Mouse (Mus musculus) neural tube, embryonic 13.5 days (tissue): ENCODE measurements at regions not wholly inside any gene's neighbourhood (a gene's known extent, or its start where the extent isn't known, plus 50 kb on each side); places are given as distances from the start of the nearest gene placed in this dataset.
"Not testable (repeated sequence)": the region's sequence is repeated elsewhere in the genome, so short reads cannot be mapped to it uniquely, and the experiment has no call there.

Experiments used
- ATAC-seq: fragments of 200-750 bp; cut with Nextera tagmentation; 2 replicates; pipeline ENCODE4 v1.8.0; 2017; ENCODE audit warnings: low read depth, mild to moderate bottlenecking, moderate TSS enrichment, moderate library complexity
- H3K27ac ChIP-seq: fragments of 300-500 bp; sonication (generic); replicated peaks from 2 replicates; pipeline ENCODE4 v1.5.1; 2015; ENCODE audit warnings: moderate library complexity, mild to moderate bottlenecking, inconsistent platforms
- H3K27me3 ChIP-seq: fragments of 300-500 bp; sonication (generic); 2 replicates; pipeline ENCODE4 v1.6.1; 2015; ENCODE audit warnings: mild to moderate bottlenecking, inconsistent platforms
- H3K36me3 ChIP-seq: fragments of 300-500 bp; sonication (generic); 2 replicates; pipeline ENCODE4 v1.6.1; 2015; ENCODE audit warnings: mild to moderate bottlenecking, inconsistent platforms
- H3K4me1 ChIP-seq: fragments of 300-500 bp; sonication (generic); replicated peaks from 2 replicates; pipeline ENCODE4 v1.6.1; 2015; ENCODE audit warnings: inconsistent platforms
- H3K4me2 ChIP-seq: fragments of 300-500 bp; sonication (generic); 2 replicates; pipeline ENCODE4 v1.6.1; 2015; ENCODE audit warnings: inconsistent platforms, mild to moderate bottlenecking, moderate library complexity
- H3K4me3 ChIP-seq: fragments of 300-500 bp; sonication (generic); 2 replicates; pipeline ENCODE4 v1.5.1; 2015; ENCODE audit warnings: mild to moderate bottlenecking, inconsistent platforms
- H3K9ac ChIP-seq: fragments of 300-500 bp; sonication (generic); 2 replicates; pipeline ENCODE4 v1.6.1; 2015; ENCODE audit warnings: moderate library complexity, mild to moderate bottlenecking, inconsistent platforms
- H3K9me3 ChIP-seq: fragments of 300-500 bp; sonication (generic); 2 replicates; pipeline ENCODE4 v1.6.1; 2016; ENCODE audit warnings: inconsistent platforms
- WGBS: fragments of 180-500 bp; shearing (Covaris S2); methylation state at CpG from one replicate; pipeline ENCODE4 v1.1.7; 2015; 5-methylcytosine and 5-hydroxymethylcytosine counted together

GRCm38 (mm10) chr16:79296621-79297020, 205.7 kb upstream of the Tmprss15 start:
- not testable (repeated sequence) for H3K4me2 ChIP-seq, H3K27me3 ChIP-seq, ATAC-seq, H3K27ac ChIP-seq, H3K4me3 ChIP-seq, H3K9ac ChIP-seq, H3K9me3 ChIP-seq, H3K36me3 ChIP-seq, H3K4me1 ChIP-seq

- Histone ChIP-seq H3K36me3 (no peaks in the 10 kb centered on the region), H3K4me3 (no peak overlapping the region), H3K4me2 (no peak overlapping the region), H3K27me3 (no peaks in the 10 kb centered on the region), H3K27ac (no peak overlapping the region), H3K9ac (no peak overlapping the region), H3K4me1 (no peaks in the 10 kb centered on the region), H3K9me3 (no peaks in the 10 kb centered on the region)
- ATAC-seq = no peak
- 92% methylated on average over 2 of the region's 2 CpGs for WGBS
Observed at GRCm38 (mm10) chr16:79279006-79279405, 188.1 kb upstream of the Tmprss15 start.

- no peak overlapping the region for H3K4me3 ChIP-seq
- no peaks in the 10 kb centered on the region for H3K36me3 ChIP-seq
- 94% methylated on average over 1 of the region's 1 CpGs for WGBS
- no peak for ATAC-seq
- H3K9me3 ChIP-seq = no peaks in the 10 kb centered on the region
- no peak overlapping the region for H3K9ac ChIP-seq
- H3K27me3 ChIP-seq = no peaks in the 10 kb centered on the region
- H3K27ac ChIP-seq = no peak overlapping the region
- no peak overlapping the region for H3K4me2 ChIP-seq
- no peaks in the 10 kb centered on the region for H3K4me1 ChIP-seq
Observed at GRCm38 (mm10) chr16:79256525-79256924, 165.6 kb upstream of the Tmprss15 start.

- Histone ChIP-seq H3K9me3 (no peaks in the 10 kb centered on the region), H3K4me3 (no peak overlapping the region), H3K27ac (no peak overlapping the region), H3K36me3 (no peaks in the 10 kb centered on the region), H3K4me2 (no peak overlapping the region), H3K9ac (no peak overlapping the region), H3K4me1 (no peaks in the 10 kb centered on the region), H3K27me3 (no peaks in the 10 kb centered on the region)
- WGBS = 58% methylated on average over 2 of the region's 2 CpGs
- ATAC-seq = no peak
Observed at GRCm38 (mm10) chr16:79256084-79256483, 165.2 kb upstream of the Tmprss15 start.

GRCm38 (mm10) chr16:79240857-79241491, 150.1 kb upstream of the Tmprss15 start:
- Histone ChIP-seq H3K9me3 (no peaks in the 10 kb centered on the region), H3K27me3 (no peaks in the 10 kb centered on the region)
- WGBS = 63% methylated on average over 3 of the region's 3 CpGs

GRCm38 (mm10) chr16:79240191-79240590, 149.3 kb upstream of the Tmprss15 start:
- Histone ChIP-seq H3K4me3 (no peak overlapping the region), H3K9ac (no peak overlapping the region), H3K36me3 (no peaks in the 10 kb centered on the region), H3K4me1 (no peaks in the 10 kb centered on the region), H3K27ac (no peak overlapping the region), H3K4me2 (no peak overlapping the region), H3K27me3 (no peaks in the 10 kb centered on the region), H3K9me3 (no peaks in the 10 kb centered on the region)
- 0 out of 2 replicates have a peak, but pooled peaks have one; percentile 53 for ATAC-seq
- WGBS = 51% methylated on average over 2 of the region's 2 CpGs

More at GRCm38 (mm10) chr16:79240857-79241491, 150.1 kb upstream of the Tmprss15 start:
- ATAC-seq = no peak
- no peaks in the 10 kb centered on the region for H3K36me3 ChIP-seq
- H3K9ac ChIP-seq = no peak overlapping the region
- no peaks in the 10 kb centered on the region for H3K4me1 ChIP-seq
- no peak overlapping the region for H3K4me3 ChIP-seq
- no peak overlapping the region for H3K27ac ChIP-seq
- H3K4me2 ChIP-seq = no peak overlapping the region

GRCm38 (mm10) chr16:79191196-79191595, 100.3 kb upstream of the Tmprss15 start:
- H3K36me3 ChIP-seq = no peaks in the 10 kb centered on the region
- no peak for ATAC-seq
- no peak overlapping the region for H3K4me3 ChIP-seq
- H3K27me3 ChIP-seq = no peaks in the 10 kb centered on the region
- H3K9me3 ChIP-seq = no peaks in the 10 kb centered on the region
- no peak overlapping the region for H3K27ac ChIP-seq
- WGBS = 86% methylated on average over 7 of the region's 7 CpGs
- no peaks in the 10 kb centered on the region for H3K4me1 ChIP-seq
- H3K9ac ChIP-seq = no peak overlapping the region
- H3K4me2 ChIP-seq = no peak overlapping the region

GRCm38 (mm10) chr16:79186471-79186870, 95.6 kb upstream of the Tmprss15 start:
- no peak overlapping the region for H3K9ac ChIP-seq
- H3K4me3 ChIP-seq = no peak overlapping the region
- no peak overlapping the region for H3K27ac ChIP-seq
- no peaks in the 10 kb centered on the region for H3K9me3 ChIP-seq
- no peak overlapping the region for H3K4me2 ChIP-seq
- H3K36me3 ChIP-seq = no peaks in the 10 kb centered on the region
- 62% methylated on average over 1 of the region's 1 CpGs for WGBS
- no peak for ATAC-seq
- no peaks in the 10 kb centered on the region for H3K4me1 ChIP-seq
- no peaks in the 10 kb centered on the region for H3K27me3 ChIP-seq

GRCm38 (mm10) chr16:79182474-79182873, 91.6 kb upstream of the Tmprss15 start:
- ATAC-seq = no peak
- 89% methylated on average over 2 of the region's 2 CpGs for WGBS

GRCm38 (mm10) chr16:79177299-79177999, 86.6 kb upstream of the Tmprss15 start:
- WGBS = 16% methylated on average over 15 of the region's 15 CpGs
- Histone ChIP-seq H3K36me3 (no peaks in the 10 kb centered on the region), H3K27ac (peak overlapping the region; percentile 52), H3K27me3 (no peaks in the 10 kb centered on the region), H3K4me2 (peak overlapping the region; percentile 53), H3K4me3 (peak overlapping the region; percentile 16), H3K9me3 (no peaks in the 10 kb centered on the region), H3K4me1 (peaks cover 10% of the 10 kb centered on the region), H3K9ac (peak overlapping the region; percentile 32; the same call in 1 of the 2 replicates)
- peak; percentile 85 for ATAC-seq

More at GRCm38 (mm10) chr16:79182474-79182873, 91.6 kb upstream of the Tmprss15 start:
- Histone ChIP-seq H3K27ac (no peak overlapping the region), H3K27me3 (no peaks in the 10 kb centered on the region), H3K36me3 (no peaks in the 10 kb centered on the region), H3K4me1 (peaks cover 2% of the 10 kb centered on the region), H3K4me2 (no peak overlapping the region), H3K9ac (no peak overlapping the region), H3K9me3 (no peaks in the 10 kb centered on the region), H3K4me3 (no peak overlapping the region)

GRCm38 (mm10) chr16:79176832-79177243, 85.9 kb upstream of the Tmprss15 start:
- H3K9me3 ChIP-seq = no peaks in the 10 kb centered on the region
- no peaks in the 10 kb centered on the region for H3K27me3 ChIP-seq
- 0 out of 2 replicates have a peak overlapping the region, but pooled peaks have one; percentile 32 for H3K9ac ChIP-seq
- H3K36me3 ChIP-seq = no peaks in the 10 kb centered on the region
- H3K4me1 ChIP-seq = peaks cover 10% of the 10 kb centered on the region
- peak; percentile 73; the same call in 1 of the 2 replicates for ATAC-seq
- peak overlapping the region; percentile 16; the same call in 1 of the 2 replicates for H3K4me3 ChIP-seq
- peak overlapping the region; percentile 52; the same call in 1 of the 2 replicates for H3K27ac ChIP-seq
- 21% methylated on average over 6 of the region's 6 CpGs for WGBS
- peak overlapping the region; percentile 53 for H3K4me2 ChIP-seq

GRCm38 (mm10) chr16:79168193-79168592, 77.3 kb upstream of the Tmprss15 start:
- no peaks in the 10 kb centered on the region for H3K27me3 ChIP-seq
- no peak overlapping the region for H3K4me2 ChIP-seq
- H3K27ac ChIP-seq = no peak overlapping the region
- no peaks in the 10 kb centered on the region for H3K36me3 ChIP-seq
- 14% methylated on average over 8 of the region's 8 CpGs for WGBS
- H3K4me3 ChIP-seq = no peak overlapping the region
- H3K4me1 ChIP-seq = no peaks in the 10 kb centered on the region
- H3K9me3 ChIP-seq = peaks cover 4% of the 10 kb centered on the region; the same call in 1 of the 2 replicates
- no peak for ATAC-seq
- H3K9ac ChIP-seq = no peak overlapping the region
